Mouse (Mus musculus) embryo, embryonic 10 days (tissue): ENCODE data around the gene Atoh7.
A peak's percentile ranks its signal among the peaks of the same experiment; 100 is the strongest.

Experiments
- DNase-seq: peaks from one replicate; pipeline ENCODE4 v3.0.0-alpha.2; 2015; ENCODE audit warnings: low spot score

The Atoh7 gene

DNA sequence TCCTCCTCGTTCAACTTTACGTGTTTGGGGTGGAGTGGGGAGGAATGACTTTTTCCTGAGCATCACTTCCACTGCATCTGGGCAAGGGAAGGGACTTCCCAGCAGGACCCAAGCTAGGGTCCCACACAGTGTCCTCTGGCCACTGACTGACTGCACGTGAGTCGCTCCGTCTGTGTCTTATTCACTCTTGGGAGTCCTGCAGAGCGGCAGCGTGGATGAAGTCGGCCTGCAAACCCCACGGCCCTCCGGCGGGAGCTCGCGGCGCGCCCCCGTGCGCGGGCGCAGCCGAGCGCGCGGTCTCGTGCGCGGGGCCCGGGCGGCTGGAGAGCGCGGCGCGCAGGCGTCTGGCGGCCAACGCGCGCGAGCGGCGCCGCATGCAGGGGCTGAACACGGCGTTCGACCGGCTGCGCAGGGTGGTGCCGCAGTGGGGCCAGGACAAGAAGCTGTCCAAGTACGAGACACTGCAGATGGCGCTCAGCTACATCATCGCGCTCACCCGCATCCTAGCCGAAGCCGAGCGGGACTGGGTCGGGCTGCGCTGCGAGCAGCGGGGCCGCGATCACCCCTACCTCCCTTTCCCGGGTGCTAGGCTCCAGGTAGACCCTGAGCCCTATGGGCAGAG lies 601 bp downstream of the Atoh7 start:
- DNase-seq = peak; percentile 80

DNA sequence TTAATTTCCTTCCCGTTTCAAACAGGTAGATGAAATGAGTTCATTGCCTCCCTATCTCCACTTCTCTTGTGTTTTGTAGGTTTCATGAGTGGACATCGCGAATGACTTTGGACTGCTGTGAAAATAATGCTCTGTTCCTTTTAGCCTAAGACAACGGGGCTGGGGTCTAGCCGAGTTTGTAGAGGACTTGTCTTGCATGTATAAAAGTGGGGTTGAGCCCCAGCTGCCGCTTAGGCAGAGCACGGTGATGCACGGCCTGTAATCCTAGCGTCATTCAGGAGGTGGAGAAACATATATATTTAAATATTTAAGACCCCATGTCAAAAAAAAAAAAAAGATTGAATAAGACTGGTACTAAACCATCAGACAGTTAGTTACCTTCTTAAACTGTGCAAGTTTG lies 1.2 kb downstream of the Atoh7 start:
- DNase-seq = peak; percentile 27

DNA sequence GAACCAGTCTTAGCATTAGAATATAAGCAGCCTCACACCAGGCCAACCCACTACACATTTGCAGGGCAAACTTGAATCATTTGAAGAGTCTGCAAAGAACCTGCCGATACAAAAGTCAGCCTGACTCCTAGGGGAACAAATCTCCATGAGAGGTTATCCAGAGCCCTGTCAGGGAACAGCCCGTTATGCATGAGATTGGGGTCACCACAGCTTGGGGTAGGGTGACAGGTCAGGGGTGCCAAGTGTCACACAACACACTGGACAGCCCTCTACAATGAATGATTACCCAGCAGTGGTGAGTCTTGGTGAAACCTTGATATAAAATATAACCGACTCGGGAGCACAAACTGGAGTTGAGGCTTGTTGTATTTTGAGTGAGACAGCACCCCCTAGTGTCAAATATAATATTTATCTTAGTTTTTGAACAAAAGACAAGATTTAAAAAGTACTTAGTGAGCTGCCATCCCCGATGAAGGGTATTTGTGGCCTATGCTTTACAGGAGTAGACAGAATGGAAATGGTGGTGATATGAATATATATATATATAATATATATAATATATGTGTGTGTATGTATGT lies 13.7 kb downstream of the Atoh7 start:
- DNase-seq = no peak

DNA sequence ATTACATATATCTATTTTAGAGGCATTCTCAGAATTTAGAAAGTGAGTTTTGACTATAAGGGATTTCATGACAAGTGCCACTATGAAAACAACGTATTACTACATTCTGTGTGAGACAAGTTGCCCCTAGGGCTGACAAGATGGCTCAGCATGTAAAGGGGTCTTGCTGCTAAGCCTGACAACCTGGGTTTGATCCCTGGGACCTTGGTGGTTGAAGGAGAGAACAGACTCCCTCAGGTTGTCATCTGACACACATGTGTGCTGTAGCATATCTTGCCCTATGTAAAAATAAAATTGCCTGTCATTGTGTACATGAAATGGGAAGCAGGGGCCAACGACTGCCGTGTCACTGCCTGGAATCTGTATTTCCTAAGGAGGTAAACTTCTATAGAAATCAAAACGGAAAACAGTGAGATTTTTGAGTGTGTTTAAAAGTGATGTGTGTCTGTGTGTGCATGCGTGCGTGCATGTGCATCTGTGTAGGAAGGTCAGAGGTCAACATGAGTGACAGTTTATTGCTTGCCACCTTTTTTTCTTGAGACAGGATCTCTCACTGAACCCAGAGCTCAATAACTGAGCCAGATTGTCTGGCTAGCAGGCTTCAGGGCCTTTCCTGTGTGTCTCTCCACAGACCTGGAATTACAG lies 14.4 kb downstream of the Atoh7 start:
- DNase-seq = no peak

DNA sequence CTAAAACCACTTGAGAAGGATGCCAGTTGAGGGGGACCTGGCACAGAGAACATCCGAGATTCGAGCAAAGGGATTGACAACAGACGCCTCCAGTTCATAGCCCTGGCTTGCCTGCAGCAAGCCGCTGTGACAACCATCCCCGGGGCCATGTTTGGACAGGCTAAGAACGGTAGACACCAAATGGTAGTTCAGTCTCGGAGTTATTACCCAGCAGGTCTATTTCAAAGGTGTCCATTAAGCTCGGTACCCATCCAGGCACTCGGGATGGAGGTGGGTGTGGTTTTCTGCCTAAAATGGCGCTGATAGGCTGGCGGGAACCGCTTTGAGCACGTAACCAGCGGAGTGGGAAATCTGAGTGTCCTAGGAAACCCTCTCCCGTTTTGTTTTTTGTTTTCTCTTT lies 16.4 kb downstream of the Atoh7 start:
- no peak for DNase-seq

DNA sequence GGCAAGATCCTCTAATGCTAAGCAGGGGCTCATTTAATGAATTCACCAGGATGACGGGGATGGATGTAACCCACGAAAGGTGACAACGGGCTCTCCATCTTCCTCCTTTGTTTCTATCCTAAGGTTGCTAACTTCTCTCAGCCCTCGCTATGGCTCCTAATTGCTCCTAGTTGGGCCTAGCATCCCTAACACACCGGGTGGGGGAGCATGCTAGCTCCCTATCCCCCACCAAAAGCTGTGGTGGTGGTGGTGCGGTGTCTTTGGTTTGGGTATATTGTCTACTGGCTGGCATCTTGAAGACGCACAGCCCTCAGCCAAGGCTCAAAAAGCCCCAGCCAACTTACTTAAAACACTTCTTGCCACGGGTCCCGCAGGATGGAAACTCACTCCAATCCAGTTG lies 16.9 kb downstream of the Atoh7 start:
- DNase-seq = no peak

DNA sequence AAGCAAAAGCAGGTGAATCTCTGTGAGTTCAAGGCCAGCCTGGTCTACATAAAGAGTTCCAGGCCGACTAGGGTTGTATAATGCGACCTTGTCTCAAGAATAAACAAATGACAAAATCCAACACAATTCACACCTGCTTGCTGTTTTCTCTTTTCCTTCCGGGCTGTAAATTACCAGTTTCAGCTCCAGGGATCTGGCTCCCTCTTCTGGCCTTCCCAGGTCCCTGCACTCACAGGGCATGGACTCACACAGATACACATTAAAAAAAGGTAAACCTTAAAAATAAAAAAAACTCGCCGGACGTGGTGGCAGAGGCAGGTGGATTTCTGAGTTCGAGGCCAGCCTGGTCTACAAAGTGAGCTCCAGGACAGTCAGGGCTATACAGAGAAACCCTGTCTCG lies 18.1 kb downstream of the Atoh7 start:
- DNase-seq = no peak

DNA sequence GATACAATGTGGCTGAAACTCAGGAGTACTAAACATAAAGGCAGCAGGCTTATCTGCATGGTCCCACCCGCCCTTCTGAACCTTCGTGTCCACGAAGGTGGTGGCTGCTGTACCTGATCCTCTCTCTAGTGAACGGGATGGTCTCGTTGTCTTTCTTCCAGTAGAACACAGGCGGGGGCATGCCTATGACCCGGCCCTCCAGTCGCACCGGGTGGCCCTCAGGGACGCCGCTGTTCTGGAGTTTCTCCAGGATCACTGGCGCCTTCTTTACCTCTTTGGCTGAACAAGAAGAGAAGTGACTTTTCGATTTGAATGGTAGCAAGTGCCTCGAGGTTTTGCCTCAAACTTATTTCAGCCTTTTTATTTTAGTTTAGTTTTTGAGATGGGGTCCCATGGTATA lies 20.5 kb downstream of the Atoh7 start:
- no peak for DNase-seq

DNA sequence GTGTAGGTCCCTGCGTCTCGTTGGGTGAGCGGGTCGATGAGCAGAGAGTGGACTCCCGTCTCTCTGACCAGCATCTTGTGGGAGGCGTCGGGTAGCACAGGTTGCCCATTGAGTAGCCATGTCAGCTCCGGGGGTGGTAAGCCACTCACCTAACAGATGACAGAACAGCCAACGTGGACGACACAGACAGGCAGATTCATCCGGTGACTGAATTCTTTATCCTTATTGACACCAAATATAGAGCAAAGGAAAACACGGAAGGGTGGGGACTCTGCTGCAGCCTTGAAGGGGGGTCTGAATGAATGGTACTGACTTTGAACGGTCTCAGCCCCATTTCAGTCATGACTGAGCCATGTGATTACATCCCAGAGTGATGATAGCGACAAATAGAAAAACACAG lies 22.5 kb downstream of the Atoh7 start:
- no peak for DNase-seq

DNA sequence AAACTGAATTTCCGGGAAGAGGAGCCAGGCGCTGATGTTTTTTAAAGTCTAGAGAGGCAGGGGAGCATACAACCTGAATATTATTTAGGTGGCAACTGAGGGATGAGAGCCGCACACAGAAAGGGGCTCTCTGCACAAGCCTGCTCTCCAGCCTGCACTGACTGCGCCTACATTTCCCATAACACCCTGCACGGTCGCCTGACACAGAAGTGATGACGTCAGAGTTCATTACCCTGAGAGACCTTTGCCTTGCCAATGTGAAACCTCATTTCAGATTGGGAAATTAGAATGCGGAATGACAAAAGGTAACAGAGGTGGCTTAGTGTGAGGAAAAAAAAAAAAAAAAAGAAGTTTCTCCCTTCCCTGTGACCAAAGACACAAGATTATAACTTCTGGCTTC lies 23.1 kb downstream of the Atoh7 start:
- DNase-seq = peak; percentile 82

DNA sequence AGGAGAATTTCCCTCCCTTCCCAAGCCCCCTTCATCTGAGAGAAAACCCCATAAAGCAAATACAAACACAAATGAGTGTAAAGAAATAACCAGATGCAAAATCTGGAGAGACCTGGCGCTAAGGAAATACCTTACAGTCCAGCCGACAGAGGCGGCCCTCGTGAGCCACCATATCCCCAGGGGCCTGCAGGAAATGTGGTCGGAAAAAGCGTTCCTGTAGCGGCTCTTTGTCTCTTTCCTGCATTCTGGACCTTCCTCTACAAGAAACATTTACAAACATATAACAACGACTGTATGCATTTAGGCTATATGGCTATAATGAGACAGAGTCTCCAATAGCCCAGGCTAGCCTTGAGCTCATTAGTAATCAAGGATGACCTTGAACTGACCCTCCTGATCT lies 23.7 kb downstream of the Atoh7 start:
- no peak for DNase-seq

DNA sequence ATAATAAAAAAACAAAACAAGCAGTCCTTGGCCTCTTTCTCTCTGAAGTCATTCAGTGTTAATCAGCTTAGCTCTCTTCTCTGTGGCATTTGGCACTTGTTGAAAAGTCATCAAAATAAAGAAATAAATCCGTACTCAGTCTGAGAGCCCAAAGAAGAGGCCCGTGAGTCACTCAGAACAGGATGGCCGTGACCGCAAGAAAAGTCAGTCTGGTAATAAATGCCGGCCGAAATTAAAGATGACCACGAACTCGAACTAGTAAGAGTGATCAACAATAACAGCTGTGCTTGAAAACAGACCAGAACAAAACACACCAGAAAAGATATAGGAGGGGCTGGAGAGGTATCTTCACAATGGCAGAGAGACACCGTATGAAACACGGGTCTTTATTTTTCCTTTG lies 24.6 kb downstream of the Atoh7 start:
- DNase-seq = no peak

DNA sequence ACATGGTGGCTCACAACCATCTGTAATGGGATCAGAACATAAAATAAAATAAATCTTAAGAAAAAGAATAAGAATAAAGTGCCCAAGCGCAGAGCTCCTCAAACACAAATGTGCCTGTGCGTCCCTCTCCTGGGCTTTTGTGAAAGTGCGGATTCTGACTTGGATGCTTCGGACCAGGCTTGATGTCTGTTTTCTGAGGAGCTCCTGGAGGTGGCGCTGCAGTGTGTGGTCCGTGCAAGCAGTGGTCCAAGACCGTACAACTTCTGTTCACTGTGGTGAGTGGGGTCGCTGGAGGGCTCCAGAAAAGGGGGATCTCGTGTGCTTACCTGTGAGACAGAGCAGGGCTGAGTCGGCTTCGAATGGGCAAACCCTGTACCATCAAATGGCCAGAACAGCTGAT lies 25.9 kb downstream of the Atoh7 start:
- DNase-seq = peak; percentile 58

DNA sequence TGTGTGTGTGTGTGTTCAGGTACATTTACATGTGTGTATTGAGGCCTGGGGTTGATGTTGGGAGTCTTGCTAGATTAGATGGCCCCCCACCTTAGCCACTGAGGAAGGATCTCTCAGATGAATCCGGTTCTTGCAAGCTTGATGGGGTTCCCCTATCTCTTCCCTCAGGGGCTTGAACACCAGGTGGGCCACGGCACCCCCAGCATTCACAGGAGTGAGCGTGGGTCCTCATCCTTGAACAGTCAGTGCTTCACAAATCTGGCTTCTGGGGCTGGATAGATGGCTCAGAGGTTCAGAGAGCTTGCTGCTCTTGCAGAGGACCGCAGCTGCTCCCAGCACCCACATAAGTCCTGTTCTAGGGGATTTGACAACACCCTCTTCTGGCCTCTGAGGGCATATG lies 26.7 kb downstream of the Atoh7 start:
- DNase-seq = no peak

DNA sequence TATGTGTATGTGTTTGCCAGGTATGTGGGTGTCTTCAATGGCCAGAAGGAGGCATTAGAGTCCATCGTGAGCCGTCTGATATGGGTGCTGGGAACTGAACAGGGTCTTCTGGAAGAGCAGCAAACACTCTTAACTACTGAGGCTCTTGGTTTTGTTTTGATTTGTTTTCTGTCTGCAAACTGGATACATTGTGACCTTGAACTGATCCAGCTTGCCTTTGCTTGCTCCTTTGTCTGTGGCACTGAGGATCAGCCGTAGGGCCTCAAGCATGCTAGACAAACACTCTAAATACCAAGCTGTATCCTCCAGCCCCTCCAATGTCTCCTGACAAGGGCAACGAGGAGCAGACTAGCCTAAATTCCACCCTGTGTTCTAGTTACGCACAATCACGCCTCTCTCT lies 27.7 kb downstream of the Atoh7 start:
- DNase-seq = no peak

DNA sequence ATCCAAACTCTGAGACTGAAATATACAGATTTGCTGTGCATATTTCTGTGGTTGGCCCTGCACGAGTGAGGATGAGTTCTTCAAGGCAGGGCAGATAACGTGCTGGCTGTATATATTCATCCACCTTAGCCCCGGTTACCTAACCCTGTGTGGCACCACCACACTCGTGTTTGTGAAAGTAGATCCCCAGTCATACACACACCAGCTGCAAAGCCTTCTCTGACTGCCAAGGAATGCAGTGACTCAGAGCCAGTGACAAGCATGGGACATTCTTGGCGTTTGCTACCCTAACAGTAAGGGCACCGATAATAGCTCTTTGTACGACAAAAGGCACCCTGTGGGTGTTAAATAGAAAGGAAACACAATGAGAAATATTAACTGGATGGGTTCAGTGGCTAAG lies 28.8 kb downstream of the Atoh7 start:
- no peak for DNase-seq

DNA sequence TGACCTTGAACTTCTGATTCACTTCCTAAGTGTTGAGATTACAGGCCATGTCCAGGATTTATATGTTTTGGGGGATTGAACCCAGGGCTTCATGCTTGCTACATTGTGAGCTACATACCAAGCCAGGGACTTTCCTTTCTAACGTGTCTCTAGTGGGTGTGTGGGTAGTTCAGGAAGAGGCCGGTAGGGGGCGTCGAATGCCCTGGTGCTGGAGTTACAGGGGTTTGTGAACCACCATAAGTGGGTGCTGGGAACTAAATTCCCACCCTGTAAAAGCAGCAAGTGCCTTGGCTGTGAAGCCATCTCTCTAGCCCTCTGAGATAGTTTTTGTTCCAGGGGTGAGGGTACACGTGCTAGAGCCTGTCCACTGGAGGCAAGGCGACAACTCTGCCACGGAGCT lies 31.0 kb downstream of the Atoh7 start:
- DNase-seq = no peak

DNA sequence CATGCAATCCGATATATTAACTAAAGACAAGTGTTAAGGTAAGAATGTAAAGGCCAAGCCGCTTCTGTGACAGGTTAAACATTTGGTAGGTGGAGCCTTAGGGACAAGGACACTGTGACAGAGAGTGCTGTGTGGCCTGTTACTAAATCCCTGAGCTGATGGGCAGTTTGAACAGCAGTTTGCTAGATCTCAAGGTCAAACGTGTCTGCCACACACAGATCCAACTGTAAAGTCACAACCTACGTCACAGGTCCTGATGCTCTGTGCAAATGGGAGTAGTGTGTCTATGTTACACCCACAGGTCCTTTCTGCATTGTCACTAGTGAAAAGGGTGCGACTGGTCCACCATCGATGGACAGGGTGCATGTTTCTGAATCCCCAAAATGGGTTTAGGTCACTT lies 32.9 kb downstream of the Atoh7 start:
- DNase-seq = no peak

DNA sequence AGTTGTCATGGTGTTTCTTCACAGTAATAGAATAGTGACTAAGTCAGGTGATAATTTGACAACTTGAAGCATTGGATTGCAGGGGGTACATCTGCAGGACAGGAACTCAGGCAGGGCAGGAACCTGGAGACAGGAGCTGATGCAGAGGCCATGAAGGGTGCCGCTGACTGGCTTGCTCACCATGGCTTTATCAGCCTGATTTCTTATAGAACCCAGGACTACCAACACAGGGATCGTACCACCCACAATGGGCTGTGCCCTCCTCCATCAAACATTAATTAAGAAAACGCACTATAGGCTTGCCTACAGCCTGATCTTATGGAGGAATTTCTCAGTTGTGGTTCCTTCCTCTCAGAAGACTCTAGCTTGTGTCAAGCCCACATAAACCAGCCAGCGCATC lies 33.9 kb downstream of the Atoh7 start:
- DNase-seq = no peak

DNA sequence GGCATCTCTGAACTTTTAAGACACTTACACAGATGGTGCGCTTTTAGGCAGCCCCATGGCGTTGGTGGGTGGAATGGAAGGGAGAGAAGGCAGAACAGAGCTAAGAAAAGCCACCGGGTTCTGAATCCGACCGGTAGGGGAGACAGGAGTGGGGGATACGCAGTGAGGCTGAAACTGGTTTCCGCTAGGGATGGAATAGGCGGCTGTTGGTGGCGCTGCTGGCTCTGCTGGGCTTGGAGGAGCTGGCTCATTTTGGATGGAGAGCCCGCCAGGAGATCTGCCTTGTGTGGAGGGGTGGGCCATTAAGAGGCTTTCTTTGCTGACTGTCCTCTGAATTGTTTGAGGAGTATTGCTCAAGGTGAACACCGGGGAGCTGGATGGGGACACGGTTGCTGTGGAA lies 36.2 kb downstream of the Atoh7 start:
- no peak for DNase-seq

DNA sequence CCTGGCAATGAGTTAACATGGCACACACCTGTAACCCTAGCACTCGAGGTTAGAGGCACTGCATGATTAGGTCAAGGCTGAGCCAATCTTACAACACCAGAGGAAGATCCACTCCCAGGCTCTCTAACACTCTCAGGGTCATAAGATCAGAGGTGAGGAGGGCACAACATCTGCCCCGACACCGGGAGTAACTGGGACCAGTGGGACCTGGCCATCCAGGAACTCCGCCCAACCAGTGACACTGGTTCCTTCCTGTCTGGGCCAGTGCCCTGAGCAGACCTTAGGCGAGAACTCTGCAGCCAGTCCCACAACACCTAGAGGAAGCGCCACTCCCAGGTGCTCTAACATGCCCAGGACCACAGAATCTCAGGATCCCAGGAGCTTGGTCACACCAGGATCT lies 37.0 kb downstream of the Atoh7 start:
- DNase-seq = no peak

DNA sequence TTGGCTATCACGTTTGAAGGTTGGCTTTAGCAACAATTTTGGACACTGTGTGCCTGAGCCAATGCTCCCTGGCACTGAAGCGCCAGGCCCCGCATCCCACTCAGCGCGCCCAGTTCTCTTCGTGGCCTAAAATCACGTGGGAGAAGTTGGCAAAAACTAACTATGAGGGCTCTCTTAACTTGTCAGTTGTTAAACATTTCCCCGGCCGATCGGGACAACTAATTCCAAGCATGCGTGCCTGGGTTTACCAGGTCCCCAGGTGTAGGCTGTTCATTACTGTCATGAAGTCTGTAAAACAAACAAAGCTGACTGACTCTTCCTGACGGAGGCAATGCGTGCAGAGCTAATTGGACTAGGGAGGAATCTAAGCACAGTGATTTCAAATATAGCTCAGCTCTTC lies 43.2 kb downstream of the Atoh7 start:
- no peak for DNase-seq
